Mouse (Mus musculus): ENCODE measurements around the gene Rpusd1.
"Not testable (repeated sequence)": the region's sequence is repeated elsewhere in the genome, so short reads cannot be mapped to it uniquely, and the experiment has no call there.

Rpusd1 gene

DNA sequence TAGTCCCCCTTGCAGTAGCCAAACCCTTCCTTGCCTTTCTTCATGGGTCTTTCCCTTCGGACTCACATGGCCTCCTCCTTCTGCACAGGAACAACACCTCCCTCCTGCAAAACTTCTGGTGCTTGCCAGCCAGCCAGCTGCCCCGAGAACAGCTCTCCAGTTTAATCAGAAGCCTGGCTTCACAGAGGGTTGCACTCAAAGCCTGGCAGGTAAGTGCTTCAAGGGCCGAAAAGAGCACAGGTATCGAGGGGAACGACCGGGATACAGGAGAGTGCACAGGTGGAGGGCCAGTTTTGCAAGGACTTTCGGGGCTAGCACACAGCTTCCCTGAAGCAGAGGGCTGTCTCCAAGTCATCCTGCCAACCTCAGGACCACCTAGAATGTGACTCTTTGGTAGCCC is 11.4 kb downstream of the Rpusd1 start:
- DNase-seq (ENCODE audit: low spot score in 2 of 2): no peak

DNA sequence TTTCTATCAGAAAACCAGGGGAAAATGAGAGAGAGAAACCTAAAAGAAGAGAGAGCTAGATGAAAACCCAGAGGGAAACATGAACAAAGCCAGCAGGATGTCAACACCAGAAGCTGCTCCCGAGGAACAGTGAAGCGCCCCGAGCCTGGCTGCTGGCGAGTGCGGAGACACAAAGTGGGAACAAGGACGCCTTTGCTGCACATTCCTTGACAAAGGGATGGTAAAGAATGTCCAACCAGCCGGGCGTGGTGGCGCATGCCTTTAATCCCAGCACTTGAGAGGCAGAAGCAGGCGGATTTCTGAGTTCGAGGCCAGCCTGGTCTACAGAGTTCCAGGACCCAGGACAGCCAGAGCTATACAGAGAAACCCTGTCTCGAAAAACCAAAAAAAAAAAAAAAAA is 14.0 kb downstream of the Rpusd1 start:
- DNase-seq (ENCODE audit: low spot score in 2 of 2): not testable (repeated sequence)

DNA sequence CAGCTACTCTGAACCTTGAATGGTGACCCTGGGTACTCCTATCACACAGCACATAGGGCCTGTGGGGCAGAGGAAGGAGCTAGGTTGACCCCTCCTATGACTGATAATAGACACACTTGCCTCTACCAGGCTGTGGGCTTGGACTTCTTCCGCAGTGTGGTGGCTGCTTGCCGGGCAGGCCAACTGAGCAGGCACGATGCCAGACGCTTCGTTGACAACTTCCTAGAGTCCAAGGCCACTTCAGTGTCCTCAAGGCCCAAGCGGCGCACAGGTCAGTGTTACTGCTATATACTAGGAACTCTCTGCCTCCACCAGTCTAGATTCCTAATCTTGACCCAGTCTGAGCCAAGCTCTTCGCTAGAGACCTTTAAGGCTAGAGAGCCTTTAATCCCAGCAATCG is 16.4 kb downstream of the Rpusd1 start:
- DNase-seq (ENCODE audit: low spot score in 2 of 2): no peak

GRCm38 (mm10) chr17:25744311-25744710 is 16.8 kb downstream of the Rpusd1 start:
- no peak for DNase-seq (ENCODE audit: low spot score in 2 of 2)

DNA sequence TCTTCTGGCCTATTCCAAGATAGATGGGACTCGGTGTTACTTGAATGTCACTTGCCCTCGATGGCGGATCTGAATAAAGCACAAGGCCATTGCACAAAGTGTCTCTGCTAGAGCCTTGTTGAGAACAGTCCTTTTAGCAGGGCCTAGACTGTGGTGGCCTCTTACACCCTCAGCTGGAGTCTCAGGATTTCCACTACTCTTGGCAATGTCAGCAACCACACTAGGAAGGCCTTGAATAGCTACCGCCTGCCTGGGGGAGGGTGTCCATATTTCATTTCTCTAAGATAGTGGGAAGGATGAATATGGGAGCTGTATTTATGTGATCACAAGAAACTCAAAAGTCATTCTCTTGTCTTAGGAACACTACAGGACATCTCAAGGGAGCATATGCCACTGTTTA is 20.8 kb downstream of the Rpusd1 start:
- no peak for DNase-seq (ENCODE audit: low spot score in 2 of 2)

DNA sequence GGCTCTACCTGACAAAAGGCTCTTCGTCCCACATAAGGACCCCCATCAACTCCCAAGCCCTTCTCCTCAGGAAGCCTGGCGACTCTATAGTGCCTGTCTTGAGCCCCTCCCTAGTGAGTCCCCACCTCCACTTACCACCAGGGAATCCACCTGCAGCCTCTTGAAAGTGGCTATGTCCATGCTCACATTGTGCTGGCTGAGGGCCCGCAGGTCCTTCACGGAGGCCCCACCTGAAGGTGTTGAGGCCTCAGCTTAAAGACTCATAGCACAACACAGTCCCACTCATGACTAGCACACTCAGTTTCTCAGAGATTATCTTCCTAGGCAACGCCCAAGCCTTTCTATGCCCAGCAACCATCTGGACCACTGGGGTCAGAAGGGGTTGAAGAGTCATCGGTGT is 21.8 kb downstream of the Rpusd1 start:
- no peak for DNase-seq (ENCODE audit: low spot score in 2 of 2)

- DNase-seq (ENCODE audit: low spot score in 2 of 2): peak in 1 of 2 experiments; percentile 41
Observed at GRCm38 (mm10) chr17:25751446-25751845, 24.0 kb downstream of the Rpusd1 start.

DNA sequence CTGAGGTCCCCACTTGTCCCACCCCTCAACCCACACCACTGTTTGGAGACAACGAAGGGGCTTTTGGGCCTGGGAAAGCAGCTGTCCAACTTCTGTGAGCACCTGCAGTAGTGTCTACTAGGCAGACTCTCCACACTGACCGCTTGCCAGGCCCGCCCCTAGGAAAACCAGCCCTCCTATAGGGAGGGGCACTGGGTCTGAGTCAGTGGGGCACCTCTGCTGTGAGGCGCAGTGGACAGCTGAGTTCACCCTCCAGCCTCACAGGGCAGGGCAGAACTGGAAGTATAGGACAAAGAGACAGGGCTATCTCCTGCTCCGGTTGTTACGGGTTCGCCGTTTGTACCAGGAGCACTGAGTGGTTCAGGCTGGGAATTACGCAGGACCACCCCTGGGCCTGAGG is 26.8 kb downstream of the Rpusd1 start, which contains the start of gene Msln:
Gene Msln, minus strand, starts transcription at position 138 of the 400 bp plus-strand sequence.
- DNase-seq (ENCODE audit: low spot score in 2 of 2): no peak

- no peak for DNase-seq (ENCODE audit: low spot score in 2 of 2)
Observed at GRCm38 (mm10) chr17:25755086-25755485, 27.6 kb downstream of the Rpusd1 start.

- DNase-seq (ENCODE audit: low spot score in 2 of 2): no peak
Observed at GRCm38 (mm10) chr17:25755627-25756377, 28.3 kb downstream of the Rpusd1 start.

DNA sequence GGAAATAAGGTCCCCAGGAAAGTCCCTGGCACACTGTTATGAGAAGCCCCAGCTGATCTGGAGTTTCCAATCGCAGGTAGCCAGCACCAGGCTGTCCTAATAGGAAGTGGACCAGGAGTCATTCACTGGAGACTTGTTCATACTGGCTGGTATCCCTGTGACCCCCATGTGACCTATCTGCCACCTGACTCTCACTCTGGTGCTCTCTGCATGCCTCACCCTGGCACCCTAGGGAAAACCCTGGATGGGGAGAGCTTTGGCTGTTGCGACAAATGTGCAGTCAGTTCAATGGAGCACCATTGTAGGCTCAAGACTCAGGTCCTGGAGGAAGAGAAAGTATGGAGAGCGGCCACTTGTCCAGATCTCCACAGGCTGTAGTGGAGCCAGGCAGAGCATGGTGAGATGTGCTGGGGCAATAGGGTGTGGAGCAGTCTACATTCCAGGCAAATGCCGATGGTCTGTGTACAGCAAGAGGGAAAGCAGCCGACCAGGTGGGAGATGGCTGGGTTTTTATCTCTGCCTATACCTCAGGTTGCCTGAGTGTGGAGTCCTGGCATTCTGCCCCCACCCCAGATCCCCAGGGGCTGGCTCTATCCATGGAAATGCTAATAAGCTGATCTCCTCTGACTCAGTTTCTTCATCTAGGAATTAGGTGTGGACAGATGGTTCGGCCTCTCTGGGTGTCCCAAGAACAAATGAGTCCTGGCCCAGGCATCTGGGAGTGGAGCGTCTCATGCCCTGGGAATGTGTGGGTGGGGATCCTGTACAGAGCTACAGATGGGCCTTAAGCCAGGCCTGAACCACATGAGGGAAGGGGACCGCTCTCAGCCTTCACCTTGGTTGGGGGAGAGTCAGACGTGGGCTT is 29.1 kb downstream of the Rpusd1 start:
- no peak for DNase-seq (ENCODE audit: low spot score in 2 of 2)

DNA sequence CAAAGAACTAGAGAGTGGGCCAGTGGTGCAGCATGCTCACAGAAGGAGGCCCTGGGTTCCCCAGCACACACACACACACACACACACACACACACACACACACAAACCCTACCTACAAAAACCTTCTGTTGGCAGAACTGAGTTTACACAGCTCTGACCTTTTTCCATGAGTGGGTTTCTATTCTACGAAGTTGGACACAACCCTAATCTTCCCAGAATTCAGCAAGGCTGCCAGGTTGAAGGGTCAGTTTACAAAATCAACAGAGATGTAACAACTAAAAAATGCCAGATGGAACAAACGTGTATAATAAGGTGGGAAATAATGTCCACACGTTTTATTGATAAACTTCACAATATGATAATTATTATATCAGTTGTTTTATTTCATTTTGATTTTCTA is 30.2 kb downstream of the Rpusd1 start:
- no peak for DNase-seq (ENCODE audit: low spot score in 2 of 2)

DNA sequence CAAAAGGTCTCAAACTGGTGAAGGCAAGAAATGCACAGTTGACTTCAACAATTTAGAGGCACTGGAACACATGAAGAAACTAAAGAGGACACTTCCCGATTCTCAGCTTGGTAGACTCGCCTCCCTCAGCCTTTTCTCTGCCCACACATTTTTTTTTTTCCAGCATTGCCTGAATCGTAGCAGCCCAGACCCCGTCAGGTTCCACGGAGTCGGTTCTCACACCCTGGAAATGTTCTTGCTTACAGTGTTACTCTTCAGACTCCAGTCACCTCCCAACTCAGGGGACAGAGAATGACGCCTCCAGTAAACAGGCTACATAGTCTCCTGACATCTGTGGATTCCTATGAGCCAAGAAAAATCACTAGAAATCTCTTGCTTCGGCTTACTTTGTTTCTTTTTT is 32.7 kb downstream of the Rpusd1 start:
- DNase-seq (ENCODE audit: low spot score in 2 of 2): no peak

GRCm38 (mm10) chr17:25761561-25761970 is 34.1 kb downstream of the Rpusd1 start:
- DNase-seq (ENCODE audit: low spot score in 2 of 2): no peak

DNA sequence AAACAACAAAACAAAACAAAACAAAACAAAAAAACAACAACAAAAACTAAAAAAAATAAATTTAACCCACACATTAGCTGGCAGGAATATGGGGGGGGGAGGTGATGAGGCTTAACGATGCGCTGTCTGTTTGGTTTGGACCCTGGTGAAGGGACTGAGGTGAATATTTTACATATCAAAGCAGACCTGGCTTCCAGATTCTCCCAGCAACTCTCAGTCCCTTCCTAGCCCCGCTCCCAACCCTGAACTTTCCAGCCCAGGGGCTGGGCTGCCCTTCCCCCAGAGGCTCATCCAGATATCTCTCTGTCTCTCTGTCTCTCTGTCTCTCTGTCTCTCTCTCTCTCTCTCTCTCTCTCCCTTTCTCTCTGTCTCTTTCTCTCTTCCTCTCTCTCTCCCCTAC is 35.1 kb downstream of the Rpusd1 start:
- no peak for DNase-seq (ENCODE audit: low spot score in 2 of 2)

- no peak for DNase-seq (ENCODE audit: low spot score in 2 of 2)
Observed at GRCm38 (mm10) chr17:25765886-25766285, 38.4 kb downstream of the Rpusd1 start.

- no peak for DNase-seq (ENCODE audit: low spot score in 2 of 2)
Observed at GRCm38 (mm10) chr17:25769331-25769730, 41.9 kb downstream of the Rpusd1 start.

GRCm38 (mm10) chr17:25773549-25774120 is 46.2 kb downstream of the Rpusd1 start, which contains the start of gene Narfl:
Gene Narfl (plus strand): TSS chr17:25773776.
- DNase-seq (ENCODE audit: low spot score in 2 of 2): peak; percentile 98 to 99

DNA sequence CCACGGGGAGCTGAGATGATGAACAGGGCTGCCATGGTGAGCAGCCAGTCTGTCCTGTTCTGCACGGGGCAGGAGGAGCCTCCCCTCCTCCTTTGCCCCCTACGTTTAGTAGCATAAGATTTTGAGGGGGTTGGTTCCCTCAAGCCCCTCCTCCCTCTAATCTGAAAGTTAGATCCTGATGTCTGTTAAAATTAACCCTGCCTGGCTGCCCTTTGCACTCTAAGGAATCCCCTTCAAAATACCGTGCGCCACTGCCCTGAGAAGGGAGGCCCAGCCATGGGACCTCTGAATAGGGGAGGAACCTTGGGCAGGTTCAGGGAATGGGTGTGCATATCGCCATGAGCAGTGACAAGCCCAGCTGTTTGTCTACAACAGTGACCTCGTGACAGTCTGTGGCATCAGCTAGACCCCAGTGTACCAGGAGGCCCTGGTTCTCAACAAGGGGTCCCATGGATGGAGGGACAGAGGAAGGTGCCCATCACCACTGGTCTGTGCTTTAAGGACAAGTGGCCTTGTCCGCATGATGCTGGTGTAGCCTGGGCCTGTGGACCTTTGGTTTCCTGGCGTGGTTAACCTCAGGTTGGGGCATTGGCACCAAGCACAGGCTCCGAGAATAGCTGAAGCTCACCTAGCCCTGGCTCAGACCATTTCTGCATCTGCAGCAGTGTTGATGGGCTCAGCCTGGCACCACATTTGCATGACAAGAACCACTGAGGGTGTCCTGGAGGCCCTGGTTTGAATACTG is 48.0 kb downstream of the Rpusd1 start:
- DNase-seq (ENCODE audit: low spot score in 2 of 2): no peak

DNA sequence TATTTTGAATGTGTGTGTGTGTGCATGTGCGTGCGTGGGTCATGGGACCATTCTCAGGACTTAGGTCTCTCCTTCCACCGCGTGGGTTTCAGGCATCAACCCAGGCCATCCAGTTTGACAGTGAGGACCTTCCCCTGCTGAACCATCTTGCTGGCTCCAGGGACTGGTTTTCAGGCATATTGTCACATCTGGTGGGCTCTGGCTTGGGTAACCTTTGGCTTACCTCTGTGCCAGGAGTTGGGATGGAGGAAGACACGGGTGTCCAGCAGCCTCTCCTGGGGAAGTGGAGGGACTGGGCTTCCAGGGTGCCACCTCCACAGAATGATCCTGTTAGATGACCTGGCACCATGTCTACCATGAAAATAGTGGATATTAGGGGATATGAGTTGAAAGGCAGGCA is 50.5 kb downstream of the Rpusd1 start:
- no peak for DNase-seq (ENCODE audit: low spot score in 2 of 2)
